Mouse (Mus musculus): ENCODE results near the gene Lax1.

- TF ChIP-seq POLR2A (IDR thresholded peaks at IDR 0.05; ENCODE audit: borderline replicate concordance, insufficient read depth, low read length) (no peak), CTCF (IDR thresholded peaks at IDR 0.05; ENCODE audit: borderline replicate concordance, insufficient read depth, low read depth, low read length) (no peak)
These were observed 18.1 kb downstream of the Lax1 start for GRCm38 (mm10) chr1:133671801-133672200.

Measured in cerebellum, adult 2 months (tissue).